Mouse (Mus musculus) effector memory CD4-positive, alpha-beta T cell, adult 5 months (primary cell): Measurements from ENCODE around the gene Ostn. TPM values are rescaled to one million over a fixed set of nuclear protein-coding genes. Genes with fewer than 3 reads are reported as not detected.

Experiments used
- polyA plus RNA-seq: library from polyadenylated mRNA; unstranded; fragments of 100-300 nt; shearing (Covaris generic); gene quantifications from one replicate; pipeline ENCODE4 v1.2.1, GENCODE M21; 2017

The Ostn gene
- not detected for polyA plus RNA-seq

DNA sequence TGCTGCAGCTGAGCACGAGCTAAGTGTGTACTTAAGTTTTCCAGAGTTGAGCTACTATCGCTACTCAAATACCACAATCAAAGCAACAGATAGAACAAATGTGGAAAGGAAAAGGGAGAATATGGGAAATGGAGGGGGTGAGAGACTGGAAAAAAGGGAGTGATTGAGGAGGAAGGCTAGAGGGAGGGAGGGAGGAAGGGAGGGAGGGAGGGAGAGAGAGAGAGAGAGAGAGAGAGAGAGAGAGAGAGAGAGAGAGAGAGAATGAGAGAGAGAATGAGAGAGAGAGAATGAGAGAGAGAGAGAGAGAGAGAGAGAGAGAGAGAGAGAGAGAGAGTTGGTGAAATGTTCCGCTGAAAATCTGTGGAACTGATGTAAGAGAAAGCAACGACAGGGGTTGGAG lies at the start of gene Ostn:
TSS of gene Ostn (plus strand) at position 301 of the 400 bp plus-strand sequence.

DNA sequence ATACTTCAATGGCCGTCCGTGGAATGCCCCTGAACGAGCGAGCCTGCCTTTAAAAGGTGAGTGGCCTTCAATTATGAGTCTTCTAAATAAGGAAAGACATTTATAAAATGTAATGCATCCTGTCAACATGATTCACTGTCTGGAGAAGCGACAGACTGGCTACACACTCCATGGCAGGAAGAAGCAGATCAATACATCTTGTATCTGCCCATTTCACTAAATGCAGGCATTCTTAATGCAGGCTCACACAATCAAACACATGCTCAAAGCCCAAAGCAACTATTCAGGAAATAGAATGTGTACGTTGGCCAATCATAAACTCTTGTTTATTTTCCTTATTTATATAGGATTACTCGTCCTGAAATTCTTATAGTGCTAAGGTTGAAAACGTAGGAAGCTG lies 62.9 kb downstream of the Ostn start, which contains the start of gene Uts2b:
TSS of gene Uts2b (minus strand) at position 49 of the 400 bp plus-strand sequence.

DNA sequence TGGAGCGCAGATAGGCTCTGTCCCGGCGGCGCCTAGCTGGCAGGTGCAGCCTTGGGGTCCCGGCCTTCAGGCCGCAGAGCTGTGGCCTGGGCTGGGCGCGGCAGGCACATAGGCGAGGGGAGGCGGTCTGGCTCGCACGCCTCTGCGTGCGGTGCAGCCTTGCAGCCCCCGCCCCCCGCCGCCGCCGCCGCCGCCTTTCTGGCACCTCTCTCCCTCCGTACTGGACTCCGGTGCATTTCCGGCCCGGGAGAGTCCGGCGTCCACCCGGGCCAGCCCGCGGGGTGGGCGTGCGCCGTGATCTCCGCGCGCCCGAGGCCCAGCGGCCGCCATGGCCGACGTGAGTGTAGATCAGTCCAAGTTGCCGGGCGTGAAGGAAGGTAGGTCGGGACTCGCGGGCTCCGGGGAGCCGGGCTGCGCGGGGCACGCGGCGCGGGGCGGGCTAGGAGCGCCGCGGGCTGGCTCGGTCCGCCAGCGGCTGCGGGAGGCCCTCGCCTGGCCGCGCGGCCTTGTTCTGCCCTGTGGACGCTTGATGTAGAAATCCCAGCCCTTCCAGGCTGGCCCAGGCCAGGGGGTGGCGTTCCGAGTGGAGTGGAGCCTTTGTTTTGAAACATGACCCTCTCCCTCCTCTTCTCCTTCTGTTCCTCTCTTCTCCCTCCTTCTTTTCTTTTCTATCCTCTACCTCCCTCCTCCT lies 81.6 kb downstream of the Ostn start, which contains the start of gene Ccdc50:
TSS of gene Ccdc50 (plus strand) at position 109 of the 691 bp plus-strand sequence.

Other genes with a start within 250 kb of the Ostn start
- not detected for gene Uts2b, start 62.8 kb downstream of the Ostn start, polyA plus RNA-seq
- 73.2 TPM for gene Ccdc50, start 81.4 kb downstream of the Ostn start, polyA plus RNA-seq